Mouse (Mus musculus): Measurements from ENCODE around the gene Eif6.

Gene Eif6

GRCm38 (mm10) chr2:155825904-155826629 is 658 bp downstream of the Eif6 start:
- peak; percentile 24 for DNase-seq (ENCODE audit: extremely low read depth, low read depth)

DNA sequence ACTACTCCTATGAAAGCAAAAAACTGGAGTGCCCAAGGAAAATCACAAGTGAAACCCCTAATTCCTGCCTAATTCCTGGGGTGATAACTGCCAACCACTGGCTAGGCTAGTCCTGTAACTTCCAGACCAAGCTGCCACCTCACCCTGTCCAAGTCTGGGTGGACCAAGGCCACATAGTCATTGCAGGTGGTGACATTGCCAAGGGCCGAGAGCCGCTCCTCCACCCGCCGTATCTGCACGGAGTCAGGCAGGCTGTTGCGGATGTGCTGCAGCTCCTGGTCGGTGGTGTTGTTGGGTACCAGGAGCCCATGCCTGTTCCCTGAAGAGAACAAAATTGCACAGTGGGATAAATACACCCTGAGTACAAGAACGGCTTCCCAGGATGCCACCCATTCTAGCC is 3.0 kb downstream of the Eif6 start:
- DNase-seq (ENCODE audit: extremely low read depth, low read depth) = no peak

GRCm38 (mm10) chr2:155820779-155821178 is 5.9 kb downstream of the Eif6 start:
- no peak for DNase-seq (ENCODE audit: extremely low read depth, low read depth)

DNA sequence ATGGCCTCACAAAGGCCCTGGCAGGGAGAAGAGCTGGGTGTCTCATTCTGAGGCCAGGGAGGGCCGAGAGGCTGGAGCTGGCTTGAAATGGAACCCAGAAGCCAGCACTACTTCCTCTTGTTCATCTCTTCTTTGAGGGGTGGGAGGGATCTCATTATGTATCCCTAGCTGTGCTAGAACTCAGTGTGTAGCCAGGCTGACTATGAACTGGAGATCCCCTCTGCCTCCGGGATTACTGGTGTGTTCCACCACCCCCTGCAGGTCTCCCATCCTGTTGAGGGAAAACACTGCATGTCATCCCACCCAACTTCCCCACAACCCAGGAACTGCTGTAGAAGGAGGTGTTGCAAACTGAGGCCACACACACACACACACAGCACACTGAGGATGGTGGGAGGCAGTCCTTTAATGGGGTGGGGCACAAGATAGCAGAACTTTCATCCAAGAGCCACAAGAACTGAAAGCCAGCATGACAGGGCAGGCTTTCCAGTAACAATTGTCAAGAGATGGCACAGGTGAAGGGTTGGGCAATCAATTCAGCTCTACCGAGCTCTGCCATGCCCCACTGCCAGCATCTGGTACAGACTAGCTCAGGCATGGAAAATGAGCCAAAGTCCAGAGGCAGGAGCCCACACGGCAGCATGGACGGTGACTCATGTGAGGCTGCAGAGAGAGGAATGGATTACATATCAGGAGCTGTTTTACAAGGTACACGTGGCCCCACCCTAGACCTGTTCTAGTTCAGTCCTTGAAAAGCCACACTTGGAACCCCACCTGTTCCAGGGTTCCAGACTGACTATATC is 7.1 kb downstream of the Eif6 start:
- no peak for DNase-seq (ENCODE audit: extremely low read depth, low read depth)

DNA sequence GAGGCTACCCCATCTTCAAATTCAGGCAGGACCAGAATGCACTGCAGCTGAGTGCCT is 7.5 kb downstream of the Eif6 start, which contains the start of gene BC029722:
Gene BC029722 (minus strand): TSS at position 35 of the 57 bp plus-strand sequence.
- no peak for DNase-seq (ENCODE audit: extremely low read depth, low read depth)

GRCm38 (mm10) chr2:155818596-155819391 is 7.9 kb downstream of the Eif6 start:
- peak; percentile 85 for DNase-seq (ENCODE audit: extremely low read depth, low read depth)

- no peak for DNase-seq (ENCODE audit: extremely low read depth, low read depth)
Measured at GRCm38 (mm10) chr2:155817301-155818245, 9.2 kb downstream of the Eif6 start.

GRCm38 (mm10) chr2:155816179-155816578 is 10.5 kb downstream of the Eif6 start:
- DNase-seq (ENCODE audit: extremely low read depth, low read depth) = no peak

DNA sequence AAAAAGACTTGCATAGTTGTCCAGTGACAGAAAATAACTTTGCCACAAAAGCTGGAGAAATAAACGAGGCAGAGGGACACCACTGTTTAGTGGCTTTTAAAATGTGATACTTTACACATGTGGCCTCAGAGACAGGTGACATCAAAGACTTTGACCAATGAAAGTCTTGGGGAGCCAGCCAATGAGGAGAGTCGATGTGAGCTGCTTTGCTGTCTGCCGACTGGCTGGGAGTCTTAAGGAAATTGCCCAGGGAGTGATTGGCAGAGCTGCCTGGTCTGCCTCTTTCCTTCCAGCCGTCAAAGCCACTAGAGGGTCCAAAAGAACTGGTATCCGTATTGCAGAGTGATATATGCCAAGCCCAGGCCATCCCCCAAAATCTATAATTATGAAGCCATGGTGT is 11.9 kb downstream of the Eif6 start:
- peak; percentile 32 for DNase-seq (ENCODE audit: extremely low read depth, low read depth)

GRCm38 (mm10) chr2:155812637-155813036 is 14.1 kb downstream of the Eif6 start:
- DNase-seq (ENCODE audit: extremely low read depth, low read depth) = no peak

GRCm38 (mm10) chr2:155811821-155812396 is 14.8 kb downstream of the Eif6 start:
- peak; percentile 50 for DNase-seq (ENCODE audit: extremely low read depth, low read depth)

DNA sequence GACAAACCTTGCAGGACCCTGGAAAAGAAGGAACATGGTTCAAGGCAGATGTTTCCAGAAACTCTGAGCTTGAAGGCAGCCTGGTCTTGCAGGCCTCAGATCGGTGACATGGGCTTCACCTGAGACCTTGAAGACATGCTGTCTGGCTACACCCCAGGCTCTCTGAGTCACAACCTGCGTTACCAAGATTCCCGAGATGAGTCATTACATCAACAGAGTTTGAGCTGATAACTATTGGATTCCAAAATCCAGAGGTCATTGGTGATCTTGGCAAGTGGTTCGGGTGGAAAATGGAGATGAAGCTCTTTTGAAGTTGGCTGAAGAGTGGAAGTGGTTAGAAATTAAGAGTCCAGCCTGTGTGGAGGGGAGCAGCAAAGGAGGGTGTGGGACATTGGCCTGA is 17.1 kb downstream of the Eif6 start:
- no peak for DNase-seq (ENCODE audit: extremely low read depth, low read depth)

GRCm38 (mm10) chr2:155807408-155807807 is 19.3 kb downstream of the Eif6 start:
- no peak for DNase-seq (ENCODE audit: extremely low read depth, low read depth)

GRCm38 (mm10) chr2:155806548-155806947 is 20.2 kb downstream of the Eif6 start:
- DNase-seq (ENCODE audit: extremely low read depth, low read depth) = no peak

GRCm38 (mm10) chr2:155805925-155806255 is 20.8 kb downstream of the Eif6 start:
- no peak for DNase-seq (ENCODE audit: extremely low read depth, low read depth)

DNA sequence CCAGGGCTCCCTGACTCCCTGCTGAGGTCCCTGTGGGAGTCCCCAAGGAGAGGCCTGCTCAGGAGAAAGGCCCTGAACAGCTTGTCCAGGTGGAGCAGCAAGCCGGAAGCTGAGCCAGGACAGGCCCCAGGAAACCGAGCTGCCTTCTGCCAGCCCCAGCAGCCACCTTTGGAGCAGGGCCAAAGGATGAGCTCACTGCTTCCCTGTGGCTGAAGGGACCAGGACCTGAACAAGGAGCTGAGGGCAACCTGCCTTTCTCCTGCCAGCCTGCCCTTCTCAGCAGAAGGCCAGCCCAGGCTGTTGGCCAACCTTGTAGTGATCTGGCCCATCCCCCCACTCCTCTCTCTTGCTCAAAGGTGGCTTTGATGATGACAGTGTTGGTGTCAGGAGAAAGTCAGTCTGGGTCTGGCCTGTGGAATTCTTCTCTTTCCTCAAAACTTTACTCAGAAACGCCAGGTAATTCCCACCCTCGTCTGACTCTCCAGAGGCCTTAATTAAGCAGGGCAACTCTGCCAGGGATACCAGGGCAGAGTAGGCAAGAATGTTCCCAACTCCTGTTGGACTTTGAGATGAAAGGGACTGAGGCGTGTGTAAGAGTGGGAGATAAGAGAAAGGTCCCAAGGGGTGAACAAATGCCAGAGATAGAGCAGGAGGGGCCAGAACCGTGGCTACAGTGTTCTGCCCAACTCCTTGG is 21.3 kb downstream of the Eif6 start:
- no peak for DNase-seq (ENCODE audit: extremely low read depth, low read depth)

DNA sequence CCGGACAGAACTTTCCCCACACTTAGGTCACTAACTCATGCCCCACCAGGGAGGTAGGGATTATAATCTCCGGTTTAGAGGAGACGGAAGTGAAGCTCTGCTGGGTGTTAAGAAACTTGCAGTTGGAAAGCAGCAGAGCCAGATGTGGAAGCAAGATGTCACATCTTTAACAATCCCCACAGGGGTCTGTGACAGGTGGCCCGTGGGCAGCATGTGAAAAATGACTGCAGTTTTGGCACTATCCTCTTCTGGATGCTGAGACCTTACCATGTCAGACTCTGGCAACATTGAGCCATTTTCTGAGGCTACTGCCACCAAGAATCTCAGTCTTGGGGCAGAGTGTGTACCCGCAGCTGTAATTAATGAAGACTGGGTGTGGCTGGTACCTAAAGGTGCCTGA is 22.7 kb downstream of the Eif6 start:
- DNase-seq (ENCODE audit: extremely low read depth, low read depth) = no peak

- DNase-seq (ENCODE audit: extremely low read depth, low read depth) = peak; percentile 36
Measured at GRCm38 (mm10) chr2:155802761-155803160, 24.0 kb downstream of the Eif6 start.

DNA sequence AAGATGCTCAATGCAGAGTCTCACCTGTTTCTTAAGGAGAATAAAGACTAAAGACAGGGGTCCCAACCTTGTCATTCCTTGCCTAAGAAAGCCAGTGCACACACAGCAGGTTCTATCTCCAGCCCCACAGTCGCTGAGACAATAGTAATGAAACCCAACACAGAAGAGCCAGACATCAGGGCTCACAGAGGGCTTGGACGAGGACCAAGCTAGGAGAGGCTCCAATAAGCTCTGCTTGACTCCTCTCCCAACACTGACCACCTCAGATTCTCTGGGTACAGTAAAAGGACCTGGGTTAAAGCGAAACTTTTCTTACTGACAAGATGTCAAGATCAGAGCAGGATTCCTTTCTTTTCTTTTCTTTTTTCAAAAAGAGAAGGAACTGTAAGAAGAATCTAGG is 28.1 kb downstream of the Eif6 start:
- no peak for DNase-seq (ENCODE audit: extremely low read depth, low read depth)

DNA sequence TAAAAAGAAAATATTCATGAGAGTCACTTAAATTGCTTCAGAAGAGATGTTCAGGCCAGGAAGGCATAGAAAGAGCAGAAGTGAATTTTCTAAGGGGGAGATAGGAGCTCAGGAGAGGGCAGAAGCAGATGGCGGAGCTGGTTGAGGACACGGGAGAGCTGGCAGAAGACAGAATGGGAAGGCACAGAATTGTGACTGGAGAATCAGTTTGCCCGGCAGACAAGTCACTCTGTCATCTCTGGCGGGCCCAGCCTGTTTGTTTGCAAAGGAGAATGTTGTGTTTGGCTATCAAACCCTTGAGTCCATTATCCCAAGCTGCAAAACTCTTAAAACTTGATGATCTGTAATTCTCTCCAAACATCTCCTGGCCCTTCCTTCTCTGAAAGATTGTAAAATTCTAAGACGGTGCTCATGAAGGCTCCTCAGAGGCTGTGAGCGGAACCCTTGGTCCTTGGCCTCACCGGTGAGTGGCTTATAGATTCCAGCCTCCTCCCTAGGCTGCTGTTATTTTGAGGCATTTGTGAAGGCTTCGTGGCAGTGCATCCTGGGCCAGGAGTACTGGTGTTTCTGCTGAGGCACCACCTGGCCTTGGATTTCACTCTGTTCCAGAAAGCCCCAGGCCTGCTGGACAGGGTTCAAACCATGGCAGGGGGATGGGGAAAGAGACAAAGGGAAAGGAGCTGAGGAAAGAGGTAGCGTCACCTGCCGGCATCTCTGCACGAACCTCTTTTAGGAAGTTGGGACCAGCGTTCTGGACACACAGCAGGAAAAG is 31.9 kb downstream of the Eif6 start:
- no peak for DNase-seq (ENCODE audit: extremely low read depth, low read depth)

All from MEL-GATA-1-ER (cell line).